Mouse (Mus musculus) hindbrain, embryonic 10.5 days (tissue): ENCODE results near the gene Panx2. TPM values are rescaled to one million over a fixed set of nuclear protein-coding genes. Genes with fewer than 3 reads are reported as not detected.

Source experiments
- DNase-seq: peaks from one replicate; pipeline ENCODE4 v3.0.0-alpha.2; 2017; ENCODE audit warnings: low spot score
- H3K27ac ChIP-seq: fragments of 300-500 bp; sonication (generic); 2 replicates; pipeline ENCODE4 v1.5.1; 2016; ENCODE audit warnings: mild to moderate bottlenecking, moderate library complexity
- H3K27me3 ChIP-seq: fragments of 300-500 bp; sonication (generic); 2 replicates; pipeline ENCODE4 v1.6.1; 2016; ENCODE audit warnings: mild to moderate bottlenecking; ENCODE audit not compliant: poor library complexity, insufficient read depth, severe bottlenecking
- H3K36me3 ChIP-seq: fragments of 300-500 bp; sonication (generic); 2 replicates; pipeline ENCODE4 v1.6.1; 2016; ENCODE audit warnings: mild to moderate bottlenecking, moderate library complexity
- H3K4me1 ChIP-seq: fragments of 300-500 bp; sonication (generic); replicated peaks from 2 replicates; pipeline ENCODE4 v1.6.1; 2016; ENCODE audit warnings: mild to moderate bottlenecking
- H3K4me3 ChIP-seq: fragments of 300-500 bp; sonication (generic); 2 replicates; pipeline ENCODE4 v1.5.1; 2016; ENCODE audit warnings: mild to moderate bottlenecking, moderate library complexity
- H3K9me3 ChIP-seq: fragments of 300-500 bp; sonication (generic); 2 replicates; pipeline ENCODE4 v1.6.1; 2016; ENCODE audit warnings: mild to moderate bottlenecking, moderate library complexity
- WGBS: fragments of 180-500 bp; shearing (Covaris S2); methylation state at CpG from one replicate; pipeline ENCODE4 v1.1.7; 2016; 5-methylcytosine and 5-hydroxymethylcytosine counted together
- polyA plus RNA-seq: library from polyadenylated mRNA; unstranded; fragments of >200 nt; fragmentation: Nextera tagmentation; extraction: Ambion mirVana; gene quantifications from 2 replicates; pipeline ENCODE4 v1.2.1, GENCODE M21; 2016

The Panx2 gene
- polyA plus RNA-seq, 1 experiment from 2014 or later = 0.56 TPM

DNA sequence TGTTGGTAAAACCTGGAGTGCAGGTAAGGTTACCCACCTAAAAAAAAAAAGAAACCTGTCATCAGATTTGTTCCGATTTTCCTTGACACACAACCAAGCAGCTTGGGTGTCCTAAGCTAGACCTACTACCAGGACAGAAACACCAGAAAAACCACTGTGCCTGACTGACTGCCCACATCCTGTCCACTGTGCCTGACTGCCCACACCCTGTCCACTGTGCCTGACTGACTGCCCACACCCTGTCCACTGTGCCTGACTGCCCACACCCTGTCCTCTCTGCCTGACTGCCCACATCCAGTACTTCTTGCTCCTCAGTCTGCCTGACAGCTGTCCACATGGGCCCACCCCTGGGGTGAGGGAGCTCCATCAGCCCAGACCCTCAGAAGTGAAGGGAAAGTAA lies 47.4 kb downstream of the Panx2 start:
- Histone ChIP-seq H3K27me3 (no peaks in the 10 kb centered on the region), H3K36me3 (peaks cover 100% of the 10 kb centered on the region), H3K9me3 (no peaks in the 10 kb centered on the region), H3K4me1 (peaks cover 14% of the 10 kb centered on the region), H3K4me3 (no peak overlapping the region), H3K27ac (no peak overlapping the region)
- WGBS = 90% methylated on average over 1 of the region's 1 CpGs
- DNase-seq = no peak

DNA sequence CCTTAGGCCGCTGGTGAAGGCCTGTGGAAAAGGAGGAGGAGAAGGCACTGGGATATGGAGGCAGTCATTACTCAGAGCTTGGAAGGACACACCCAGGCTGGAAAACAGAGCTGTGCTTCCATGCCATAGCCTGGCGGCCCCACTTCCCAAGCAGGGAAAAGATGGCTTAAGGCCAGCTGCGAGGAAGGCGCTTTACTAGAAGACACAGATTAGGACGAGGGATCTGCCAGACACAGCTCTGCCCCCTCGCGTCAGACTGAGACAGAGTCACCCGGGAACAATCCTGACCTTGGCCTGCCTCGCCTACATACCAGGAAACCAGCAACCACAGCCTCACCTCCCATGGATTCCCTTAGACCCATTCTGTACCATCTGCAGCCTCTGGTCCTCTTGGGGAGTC lies 50.6 kb downstream of the Panx2 start:
- no peak overlapping the region for H3K4me3 ChIP-seq

DNA sequence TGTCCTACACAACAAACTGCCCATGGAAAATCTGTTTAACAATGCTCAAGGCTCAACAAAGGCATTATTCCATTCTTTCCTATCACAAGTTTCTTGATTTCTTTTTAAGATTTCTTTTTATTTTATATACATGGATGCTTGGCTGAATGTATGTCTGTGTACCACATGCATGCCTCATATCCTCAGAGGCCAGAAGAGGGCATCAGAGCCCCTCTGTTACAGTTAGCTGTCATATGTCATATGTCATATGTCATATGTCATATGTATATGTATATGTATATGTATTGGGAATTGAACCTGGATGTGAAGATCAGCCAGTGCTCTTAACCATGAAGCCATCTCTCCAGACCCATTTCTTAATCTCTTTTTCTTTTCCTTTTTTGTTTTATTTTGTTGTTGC lies 58.5 kb downstream of the Panx2 start:
- no peak overlapping the region for H3K27ac ChIP-seq
- no peaks in the 10 kb centered on the region for H3K9me3 ChIP-seq
- no peaks in the 10 kb centered on the region for H3K27me3 ChIP-seq
- no peak for DNase-seq
- peaks cover 36% of the 10 kb centered on the region for H3K4me1 ChIP-seq
- no peak overlapping the region for H3K4me3 ChIP-seq
- H3K36me3 ChIP-seq = peaks cover 76% of the 10 kb centered on the region

More for the DNA sequence above, 50.6 kb downstream of the Panx2 start:
- H3K9me3 ChIP-seq = no peaks in the 10 kb centered on the region
- H3K27ac ChIP-seq = no peak overlapping the region
- peaks cover 96% of the 10 kb centered on the region for H3K36me3 ChIP-seq
- no peaks in the 10 kb centered on the region for H3K27me3 ChIP-seq
- 83% methylated on average over 9 of the region's 9 CpGs for WGBS
- no peaks in the 10 kb centered on the region; the same call in 1 of the 2 replicates for H3K4me1 ChIP-seq
- no peak for DNase-seq

DNA sequence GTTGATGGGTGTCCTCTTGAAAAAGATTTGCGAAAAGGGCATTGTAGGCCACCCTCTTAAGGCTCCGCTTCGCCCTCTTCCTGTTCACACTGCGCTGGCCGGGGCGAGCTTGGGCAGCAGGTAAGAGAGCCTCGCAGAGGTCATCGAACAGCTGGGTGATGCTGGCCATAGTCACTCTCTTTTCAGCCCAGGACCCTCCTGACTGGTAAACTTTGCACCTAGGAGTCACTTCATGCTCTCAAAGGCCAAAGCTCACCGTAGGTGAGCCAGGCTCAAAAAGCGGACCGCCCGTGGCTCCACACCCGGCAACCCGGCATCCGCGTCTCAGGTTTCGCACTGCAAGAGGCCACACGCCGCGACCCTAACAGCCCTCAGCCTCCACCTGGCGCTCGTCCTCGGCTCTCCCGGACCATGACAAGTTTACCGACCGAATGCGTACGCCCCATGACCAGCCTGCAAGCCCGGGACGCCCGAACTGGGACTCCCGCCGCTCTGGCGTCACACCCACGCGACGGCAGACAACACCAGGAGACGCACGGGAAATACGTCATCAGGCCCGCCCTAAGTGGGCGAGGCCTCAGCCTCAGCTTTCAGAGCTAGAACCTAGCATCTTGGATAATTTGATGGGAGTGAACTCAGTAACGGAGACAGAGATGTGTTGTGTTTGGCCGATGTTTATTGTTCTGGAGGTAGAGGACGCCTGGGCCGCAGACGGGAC lies 63.3 kb downstream of the Panx2 start, which contains the start of gene Tubgcp6:
Gene Tubgcp6, minus strand, starts transcription at position 464 of the 718 bp plus-strand sequence.
- peaks cover 39% of the 10 kb centered on the region for H3K36me3 ChIP-seq
- H3K27ac ChIP-seq = peak within 1 kb of the TSS; percentile 89
- DNase-seq = peak; percentile 94
- under 1% methylated on average over 47 of the region's 47 CpGs for WGBS
- no peaks in the 10 kb centered on the region for H3K27me3 ChIP-seq
- H3K4me1 ChIP-seq = peaks cover 55% of the 10 kb centered on the region
- H3K4me3 ChIP-seq = peak within 1 kb of the TSS; percentile 93
- no peaks in the 10 kb centered on the region for H3K9me3 ChIP-seq

Other genes starting within 250 kb of the Panx2 start
- 11.7 and 12.2 TPM in 2 replicates for gene Alg12, start 240.4 kb upstream of the Panx2 start, polyA plus RNA-seq
- 88.5 and 106 TPM in 2 replicates for gene Creld2, start 240.1 kb upstream of the Panx2 start, polyA plus RNA-seq
- 41.3 and 48.3 TPM in 2 replicates for gene Pim3, start 197.5 kb upstream of the Panx2 start, polyA plus RNA-seq
- 0.05 and 0.08 TPM in 2 replicates for gene Ttll8, start 105.3 kb upstream of the Panx2 start, polyA plus RNA-seq
- gene Mlc1, start 80.7 kb upstream of the Panx2 start, polyA plus RNA-seq = 4.7 and 5.5 TPM in 2 replicates
- not detected in 2 replicates for gene Mov10l1, start 76.8 kb upstream of the Panx2 start, polyA plus RNA-seq
- gene Trabd, start 15.4 kb downstream of the Panx2 start, polyA plus RNA-seq = 56.2 and 57.8 TPM in 2 replicates
- 15.9 and 21.6 TPM in 2 replicates for gene Selenoo, start 29.4 kb downstream of the Panx2 start, polyA plus RNA-seq
- 23.7 and 26.0 TPM in 2 replicates for gene Tubgcp6, start 63.4 kb downstream of the Panx2 start, polyA plus RNA-seq
- gene Hdac10, start 69.0 kb downstream of the Panx2 start, polyA plus RNA-seq = 16.4 and 18.5 TPM in 2 replicates
- 23.7 and 28.5 TPM in 2 replicates for gene Mapk12, start 81.0 kb downstream of the Panx2 start, polyA plus RNA-seq
- gene Mapk11, start 89.9 kb downstream of the Panx2 start, polyA plus RNA-seq = 34.9 and 46.6 TPM in 2 replicates
- 133 and 155 TPM in 2 replicates for gene Plxnb2, start 121.1 kb downstream of the Panx2 start, polyA plus RNA-seq
- 29.7 and 40.1 TPM in 2 replicates for gene Dennd6b, start 136.8 kb downstream of the Panx2 start, polyA plus RNA-seq
- gene Ppp6r2, start 151.8 kb downstream of the Panx2 start, polyA plus RNA-seq = 27.2 and 45.7 TPM in 2 replicates